Mouse (Mus musculus) limb, embryonic 12.5 days (tissue): ENCODE data around the gene Olfr924. TPM values are rescaled to one million over a fixed set of nuclear protein-coding genes. Genes with fewer than 3 reads are reported as not detected.
"Not testable (repeated sequence)": the region's sequence is repeated elsewhere in the genome, so short reads cannot be mapped to it uniquely, and the experiment has no call there.

Experiments
- ATAC-seq: fragments of 200-750 bp; cut with Nextera tagmentation; 2 replicates; pipeline ENCODE4 v1.8.0; 2017; ENCODE audit warnings: low read depth, moderate TSS enrichment; ENCODE audit not compliant: insufficient number of reproducible peaks, insufficient read depth, low FRiP score, low TSS enrichment
- H3K27ac ChIP-seq: fragments of 300-500 bp; sonication (generic); 2 replicates; pipeline ENCODE4 v1.5.1; 2016; ENCODE audit warnings: mild to moderate bottlenecking, moderate library complexity
- H3K27me3 ChIP-seq: fragments of 300-500 bp; sonication (generic); 2 replicates; pipeline ENCODE4 v1.6.1; 2016; ENCODE audit warnings: mild to moderate bottlenecking, moderate library complexity
- H3K36me3 ChIP-seq: fragments of 300-500 bp; sonication (generic); 2 replicates; pipeline ENCODE4 v1.6.1; 2016; ENCODE audit warnings: mild to moderate bottlenecking, moderate library complexity
- H3K4me1 ChIP-seq: fragments of 300-500 bp; sonication (generic); replicated peaks from 2 replicates; pipeline ENCODE4 v1.6.1; 2016
- H3K4me2 ChIP-seq: fragments of 300-500 bp; sonication (generic); 2 replicates; pipeline ENCODE4 v1.6.1; 2016; ENCODE audit warnings: mild to moderate bottlenecking, moderate library complexity
- H3K4me3 ChIP-seq: fragments of 300-500 bp; sonication (generic); replicated peaks from 2 replicates; pipeline ENCODE4 v1.5.1; 2016; ENCODE audit warnings: mild to moderate bottlenecking
- H3K9ac ChIP-seq: fragments of 300-500 bp; sonication (generic); replicated peaks from 2 replicates; pipeline ENCODE4 v1.6.1; 2016; ENCODE audit warnings: mild to moderate bottlenecking, moderate library complexity
- H3K9me3 ChIP-seq: fragments of 300-500 bp; sonication (generic); 2 replicates; pipeline ENCODE4 v1.6.1; 2016; ENCODE audit warnings: mild to moderate bottlenecking, moderate library complexity
- WGBS: fragments of 180-500 bp; shearing (Covaris S2); methylation state at CpG from one replicate; pipeline ENCODE4 v1.1.7; 2016; 5-methylcytosine and 5-hydroxymethylcytosine counted together
- polyA plus RNA-seq: library from polyadenylated mRNA; unstranded; fragments of >200 nt; fragmentation: Nextera tagmentation; extraction: Ambion mirVana; gene quantifications from 2 replicates; pipeline ENCODE4 v1.2.1, GENCODE M21; 2016

Olfr924 gene
- polyA plus RNA-seq: not detected in 2 replicates

DNA sequence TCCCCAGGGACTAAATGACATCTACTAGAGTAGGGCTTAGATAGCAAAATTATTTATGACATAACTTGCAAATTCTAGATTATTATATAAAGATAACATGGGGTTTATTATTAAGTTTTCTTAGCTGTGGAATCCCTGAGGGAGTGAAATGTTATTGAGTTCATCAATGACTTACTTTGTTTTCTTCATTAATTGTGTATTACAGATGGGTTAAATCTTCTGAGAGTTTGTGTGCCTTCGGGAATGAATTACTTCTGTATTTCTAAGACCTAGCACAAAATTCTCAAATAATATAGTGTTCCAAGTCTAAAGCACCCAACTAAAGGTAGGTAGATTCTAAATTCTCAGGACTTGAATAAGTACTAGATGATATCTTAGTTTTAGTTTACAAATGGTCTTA lies at the start of gene Olfr924:
TSS of gene Olfr924 (plus strand) at position 301 of the 400 bp plus-strand sequence.
- H3K4me1 ChIP-seq: no peaks in the 10 kb centered on the region
- no peak within 1 kb of the TSS for H3K27ac ChIP-seq
- H3K4me2 ChIP-seq: no peak within 1 kb of the TSS
- no peaks in the 10 kb centered on the region for H3K9me3 ChIP-seq
- no peaks in the 10 kb centered on the region for H3K36me3 ChIP-seq
- 86% methylated on average over 1 of the region's 1 CpGs for WGBS
- H3K9ac ChIP-seq: no peak within 1 kb of the TSS
- H3K4me3 ChIP-seq: no peak within 1 kb of the TSS
- H3K27me3 ChIP-seq: no peaks in the 10 kb centered on the region
- ATAC-seq: no peak

DNA sequence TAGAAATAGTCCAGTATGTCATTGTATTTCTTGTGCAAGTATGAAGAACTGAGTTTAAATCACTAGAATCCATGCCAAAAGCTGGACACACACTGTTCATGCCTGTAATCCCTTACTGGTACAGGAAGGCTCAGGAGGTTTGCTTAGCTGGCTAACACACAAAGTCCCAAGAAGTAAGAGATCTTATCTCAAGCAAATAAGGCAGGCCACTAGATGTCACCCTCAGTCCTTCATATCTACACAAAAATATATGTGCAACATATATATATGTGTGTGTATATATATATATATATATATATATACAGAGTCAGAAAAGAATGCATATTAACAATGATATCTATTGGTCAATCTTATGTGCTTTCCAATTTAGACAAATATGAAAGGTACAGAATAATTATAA lies 38.6 kb upstream of the Olfr924 start:
- ATAC-seq: no peak

GRCm38 (mm10) chr9:38814314-38814713 lies 29.9 kb upstream of the Olfr924 start, which contains the start of gene Olfr922:
Olfr922 (plus strand) TSS chr9:38814614.
- Histone ChIP-seq H3K27me3 (no peaks in the 10 kb centered on the region), H3K9me3 (no peaks in the 10 kb centered on the region), H3K4me3 (no peak within 1 kb of the TSS), H3K27ac (no peak within 1 kb of the TSS), H3K4me2 (no peak within 1 kb of the TSS), H3K36me3 (no peaks in the 10 kb centered on the region), H3K4me1 (no peaks in the 10 kb centered on the region), H3K9ac (no peak within 1 kb of the TSS)
- WGBS: 80% methylated on average over 2 of the region's 2 CpGs
- ATAC-seq: no peak

More for the DNA sequence above, 38.6 kb upstream of the Olfr924 start:
- no peaks in the 10 kb centered on the region for H3K9me3 ChIP-seq
- no peaks in the 10 kb centered on the region for H3K4me1 ChIP-seq
- H3K27ac ChIP-seq: no peak overlapping the region
- H3K27me3 ChIP-seq: no peaks in the 10 kb centered on the region
- no peaks in the 10 kb centered on the region for H3K36me3 ChIP-seq
- H3K9ac ChIP-seq: no peak overlapping the region
- H3K4me2 ChIP-seq: no peak overlapping the region
- H3K4me3 ChIP-seq: no peak overlapping the region

GRCm38 (mm10) chr9:38815458-38815986 lies 28.7 kb upstream of the Olfr924 start:
- WGBS: 87% methylated on average over 1 of the region's 1 CpGs
- H3K4me1 ChIP-seq: no peaks in the 10 kb centered on the region
- no peak for ATAC-seq
- H3K36me3 ChIP-seq: no peaks in the 10 kb centered on the region
- H3K4me3 ChIP-seq: no peak overlapping the region
- no peaks in the 10 kb centered on the region for H3K27me3 ChIP-seq
- H3K9me3 ChIP-seq: no peaks in the 10 kb centered on the region
- no peak overlapping the region for H3K27ac ChIP-seq
- no peak overlapping the region for H3K4me2 ChIP-seq
- no peak overlapping the region for H3K9ac ChIP-seq

DNA sequence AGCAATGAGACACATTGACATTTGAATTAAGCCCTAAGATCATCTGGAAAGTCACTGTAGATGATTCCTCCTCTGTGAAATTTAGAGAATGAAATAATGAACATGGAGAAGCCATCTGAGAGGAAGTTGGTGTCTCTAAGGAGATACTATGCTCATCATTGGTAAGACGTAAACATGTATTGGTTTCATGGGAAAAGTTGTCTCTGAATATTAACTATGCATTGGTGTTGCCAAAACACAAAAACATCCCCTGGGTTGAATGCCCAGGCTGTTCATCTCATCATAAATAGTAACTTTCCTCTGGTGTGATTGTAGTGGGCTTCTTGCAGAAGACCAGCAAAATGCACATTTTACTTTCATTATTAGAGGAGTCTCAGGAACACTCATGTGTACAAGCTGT lies 18.0 kb upstream of the Olfr924 start, which contains the start of gene Olfr923:
TSS of gene Olfr923 (plus strand) at position 301 of the 400 bp plus-strand sequence.
- Histone ChIP-seq H3K27ac (no peak within 1 kb of the TSS), H3K27me3 (no peaks in the 10 kb centered on the region), H3K4me2 (no peak within 1 kb of the TSS), H3K36me3 (no peaks in the 10 kb centered on the region), H3K9me3 (no peaks in the 10 kb centered on the region), H3K4me3 (no peak within 1 kb of the TSS), H3K9ac (no peak within 1 kb of the TSS), H3K4me1 (no peaks in the 10 kb centered on the region)
- ATAC-seq: no peak
- WGBS: 90% methylated on average over 1 of the region's 1 CpGs

GRCm38 (mm10) chr9:38833027-38833426 lies 11.2 kb upstream of the Olfr924 start:
- no peak overlapping the region for H3K9ac ChIP-seq
- no peaks in the 10 kb centered on the region for H3K4me1 ChIP-seq
- no peak for ATAC-seq
- WGBS: 79% methylated on average over 2 of the region's 2 CpGs
- no peaks in the 10 kb centered on the region for H3K9me3 ChIP-seq
- no peak overlapping the region for H3K4me3 ChIP-seq
- no peak overlapping the region for H3K4me2 ChIP-seq
- no peak overlapping the region for H3K27ac ChIP-seq
- H3K36me3 ChIP-seq: no peaks in the 10 kb centered on the region
- H3K27me3 ChIP-seq: no peaks in the 10 kb centered on the region

GRCm38 (mm10) chr9:38854760-38855159 lies 10.5 kb downstream of the Olfr924 start, which contains the start of gene Olfr26:
Olfr26 (plus strand) TSS chr9:38855060.
- Histone ChIP-seq H3K27ac (no peak within 1 kb of the TSS), H3K4me3 (no peak within 1 kb of the TSS), H3K9me3 (no peaks in the 10 kb centered on the region), H3K9ac (no peak within 1 kb of the TSS), H3K36me3 (no peaks in the 10 kb centered on the region), H3K4me1 (no peaks in the 10 kb centered on the region), H3K4me2 (no peak within 1 kb of the TSS), H3K27me3 (no peaks in the 10 kb centered on the region)
- ATAC-seq: no peak

DNA sequence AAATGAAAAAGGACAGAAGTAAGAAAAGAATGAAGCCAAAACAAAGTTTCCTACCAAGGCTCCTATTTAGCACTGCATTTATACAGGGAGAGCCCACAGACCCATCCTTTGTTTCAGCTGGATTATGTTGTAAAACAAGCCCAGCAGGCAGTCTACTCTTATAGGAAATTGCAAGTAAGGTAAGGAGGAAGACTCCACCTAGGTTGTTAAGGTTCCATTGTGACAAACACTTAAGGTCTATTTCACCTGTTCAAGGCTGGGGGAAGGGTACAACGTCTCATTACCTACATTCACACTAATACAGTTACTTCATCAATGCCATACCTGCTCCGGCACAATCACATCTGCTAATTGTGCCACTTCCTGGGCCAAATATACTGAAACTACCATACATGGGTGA lies 30.6 kb downstream of the Olfr924 start:
- not testable (repeated sequence) for H3K9ac ChIP-seq, H3K36me3 ChIP-seq, H3K27me3 ChIP-seq, H3K4me3 ChIP-seq, ATAC-seq, H3K27ac ChIP-seq, H3K4me2 ChIP-seq, H3K9me3 ChIP-seq, H3K4me1 ChIP-seq
- 52% methylated on average over 2 of the region's 2 CpGs for WGBS

DNA sequence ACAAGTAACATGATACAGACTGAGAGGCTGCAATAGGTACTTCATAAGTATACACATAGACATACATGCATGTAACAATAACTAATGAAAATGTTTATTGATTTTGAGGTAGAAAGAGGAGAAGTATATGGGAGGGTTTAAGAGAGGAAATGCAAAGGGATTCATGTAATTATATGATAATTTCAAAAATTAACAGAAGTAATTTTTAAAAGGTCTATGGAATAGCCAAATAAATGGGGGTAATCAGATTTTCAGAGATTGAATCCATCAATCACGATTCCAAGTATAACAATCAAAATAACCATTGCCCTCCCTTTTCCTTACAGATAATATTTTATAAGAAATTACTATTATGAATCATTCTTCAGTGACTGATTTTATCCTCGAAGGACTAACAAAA lies 32.6 kb downstream of the Olfr924 start, which contains the start of gene Olfr926:
TSS of gene Olfr926 (plus strand) at position 301 of the 400 bp plus-strand sequence.
- H3K4me2 ChIP-seq: no peak within 1 kb of the TSS

More for the DNA sequence above, 32.6 kb downstream of the Olfr924 start, which contains the start of gene Olfr926:
- Histone ChIP-seq H3K9ac (no peak within 1 kb of the TSS), H3K36me3 (no peaks in the 10 kb centered on the region), H3K27me3 (no peaks in the 10 kb centered on the region), H3K9me3 (peaks cover 8% of the 10 kb centered on the region; the same call in 1 of the 2 replicates), H3K27ac (no peak within 1 kb of the TSS), H3K4me1 (no peaks in the 10 kb centered on the region), H3K4me3 (no peak within 1 kb of the TSS)
- ATAC-seq: no peak
- WGBS: 89% methylated on average over 2 of the region's 2 CpGs

Other genes with a start within 250 kb of the Olfr924 start
- not detected in 2 replicates for gene Olfr914, start 239.3 kb upstream of the Olfr924 start, polyA plus RNA-seq
- not detected in 2 replicates for gene Olfr916, start 184.6 kb upstream of the Olfr924 start, polyA plus RNA-seq
- gene Olfr917, start 178.6 kb upstream of the Olfr924 start, polyA plus RNA-seq: not detected in 2 replicates
- not detected in 2 replicates for gene Olfr918, start 169.8 kb upstream of the Olfr924 start, polyA plus RNA-seq
- not detected in 2 replicates for gene Olfr919, start 140.8 kb upstream of the Olfr924 start, polyA plus RNA-seq
- 14.2 and 15.9 TPM in 2 replicates for gene Vwa5a, start 126.2 kb upstream of the Olfr924 start, polyA plus RNA-seq
- gene Olfr920, start 92.2 kb upstream of the Olfr924 start, polyA plus RNA-seq: not detected in 2 replicates
- gene Olfr921, start 71.4 kb upstream of the Olfr924 start, polyA plus RNA-seq: not detected in 2 replicates
- not detected in 2 replicates for gene Olfr922, start 29.8 kb upstream of the Olfr924 start, polyA plus RNA-seq
- gene Olfr923, start 17.9 kb upstream of the Olfr924 start, polyA plus RNA-seq: not detected in 2 replicates
- not detected in 2 replicates for gene Olfr26, start 10.6 kb downstream of the Olfr924 start, polyA plus RNA-seq
- gene Olfr926, start 32.7 kb downstream of the Olfr924 start, polyA plus RNA-seq: not detected in 2 replicates
- not detected in 2 replicates for gene Olfr930, start 85.4 kb downstream of the Olfr924 start, polyA plus RNA-seq
- not detected in 2 replicates for gene Olfr933, start 127.9 kb downstream of the Olfr924 start, polyA plus RNA-seq
- not detected in 2 replicates for gene Olfr934, start 143.9 kb downstream of the Olfr924 start, polyA plus RNA-seq
- gene Olfr935, start 155.2 kb downstream of the Olfr924 start, polyA plus RNA-seq: not detected in 2 replicates
- gene Olfr146, start 178.9 kb downstream of the Olfr924 start, polyA plus RNA-seq: not detected in 2 replicates
- not detected in 2 replicates for gene Olfr937, start 220.5 kb downstream of the Olfr924 start, polyA plus RNA-seq
- not detected in 2 replicates for gene Olfr938, start 234.4 kb downstream of the Olfr924 start, polyA plus RNA-seq